Mouse (Mus musculus) liver, embryonic 15.5 days (tissue): Measurements from ENCODE around the gene Cep63. TPM values are rescaled to one million over a fixed set of nuclear protein-coding genes. Genes with fewer than 3 reads are reported as not detected.
A peak's percentile ranks its signal among the peaks of the same experiment; 100 is the strongest.

Source experiments
- ATAC-seq: fragments of 200-750 bp; cut with Nextera tagmentation; 2 replicates; pipeline ENCODE4 v1.8.0; 2017; ENCODE audit warnings: moderate number of reproducible peaks, mild to moderate bottlenecking, moderate library complexity; ENCODE audit not compliant: insufficient read depth
- H3K27ac ChIP-seq: fragments of 300-500 bp; sonication (generic); replicated peaks from 2 replicates; pipeline ENCODE4 v1.5.1; 2015; ENCODE audit warnings: mild to moderate bottlenecking, inconsistent platforms
- H3K27me3 ChIP-seq: fragments of 300-500 bp; sonication (generic); 2 replicates; pipeline ENCODE4 v1.6.1; 2015; ENCODE audit warnings: mild to moderate bottlenecking, inconsistent platforms
- H3K36me3 ChIP-seq: fragments of 300-500 bp; sonication (generic); replicated peaks from 2 replicates; pipeline ENCODE4 v1.6.1; 2015; ENCODE audit warnings: moderate library complexity, mild to moderate bottlenecking, inconsistent platforms
- H3K4me1 ChIP-seq: fragments of 300-500 bp; sonication (generic); replicated peaks from 2 replicates; pipeline ENCODE4 v1.6.1; 2015; ENCODE audit warnings: inconsistent platforms
- H3K4me2 ChIP-seq: fragments of 300-500 bp; sonication (generic); 2 replicates; pipeline ENCODE4 v1.6.1; 2015; ENCODE audit warnings: moderate library complexity, mild to moderate bottlenecking, inconsistent platforms
- H3K4me3 ChIP-seq: fragments of 300-500 bp; sonication (generic); replicated peaks from 2 replicates; pipeline ENCODE4 v1.5.1; 2015; ENCODE audit warnings: mild to moderate bottlenecking, inconsistent platforms
- H3K9ac ChIP-seq: fragments of 300-500 bp; sonication (generic); 2 replicates; pipeline ENCODE4 v1.6.1; 2015; ENCODE audit warnings: moderate library complexity, mild to moderate bottlenecking, inconsistent platforms
- H3K9me3 ChIP-seq: fragments of 300-500 bp; sonication (generic); replicated peaks from 2 replicates; pipeline ENCODE4 v1.6.1; 2016; ENCODE audit warnings: inconsistent platforms
- WGBS: fragments of 180-500 bp; shearing (Covaris S2); methylation state at CpG from one replicate; pipeline ENCODE4 v1.1.7; 2015; ENCODE audit warnings: mixed read lengths; ENCODE audit not compliant: insufficient replicate concordance; 5-methylcytosine and 5-hydroxymethylcytosine counted together
- polyA plus RNA-seq: library from polyadenylated mRNA; unstranded; fragments of >200 nt; fragmentation: Nextera tagmentation; extraction: Ambion mirVana; gene quantifications from 2 replicates; pipeline ENCODE4 v1.2.1, GENCODE M21; 2015

Gene Cep63
- polyA plus RNA-seq, 1 experiment from 2014 or later, result 17.4 TPM

GRCm38 (mm10) chr9:102558463-102558862 lies 67.9 kb downstream of the Cep63 start:
- H3K27me3 ChIP-seq, result no peaks in the 10 kb centered on the region
- H3K27ac ChIP-seq, result no peak overlapping the region
- H3K4me3 ChIP-seq, result no peak overlapping the region
- no peaks in the 10 kb centered on the region for H3K4me1 ChIP-seq
- no peaks in the 10 kb centered on the region for H3K36me3 ChIP-seq
- ATAC-seq, result no peak
- 0 out of 2 replicates have a peak, but pooled peaks cover 6% of the 10 kb centered on the region for H3K9me3 ChIP-seq
- no peak overlapping the region for H3K9ac ChIP-seq
- 68% methylated on average over 3 of the region's 3 CpGs for WGBS
- no peak overlapping the region for H3K4me2 ChIP-seq

DNA sequence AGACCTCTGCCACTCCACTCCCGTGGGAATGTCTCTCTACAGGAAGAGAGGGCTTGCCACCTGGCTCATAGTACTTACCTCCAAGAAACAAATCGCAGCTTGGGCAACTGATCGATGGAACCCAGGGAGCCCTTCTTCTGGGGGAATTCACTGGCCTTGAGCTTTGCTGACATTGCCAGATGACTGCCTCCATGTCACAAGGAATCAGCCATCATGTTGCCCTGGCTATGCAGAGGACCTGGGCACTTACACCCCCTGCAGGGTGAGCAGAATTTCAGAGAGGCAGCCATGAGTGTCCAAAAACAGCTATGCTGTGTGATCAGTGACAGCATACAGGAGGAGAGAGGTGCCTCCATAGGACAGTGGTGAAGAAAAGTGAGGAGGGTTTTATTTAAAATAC lies 72.6 kb downstream of the Cep63 start:
- H3K9ac ChIP-seq, result no peak overlapping the region
- WGBS, result 64% methylated on average over 3 of the region's 3 CpGs
- H3K27me3 ChIP-seq, result 0 out of 2 replicates have a peak, but pooled peaks cover 3% of the 10 kb centered on the region
- H3K4me1 ChIP-seq, result no peaks in the 10 kb centered on the region
- H3K4me3 ChIP-seq, result no peak overlapping the region
- ATAC-seq, result no peak
- H3K9me3 ChIP-seq, result 0 out of 2 replicates have a peak, but pooled peaks cover 6% of the 10 kb centered on the region
- no peak overlapping the region for H3K4me2 ChIP-seq
- no peak overlapping the region for H3K27ac ChIP-seq
- no peaks in the 10 kb centered on the region for H3K36me3 ChIP-seq

DNA sequence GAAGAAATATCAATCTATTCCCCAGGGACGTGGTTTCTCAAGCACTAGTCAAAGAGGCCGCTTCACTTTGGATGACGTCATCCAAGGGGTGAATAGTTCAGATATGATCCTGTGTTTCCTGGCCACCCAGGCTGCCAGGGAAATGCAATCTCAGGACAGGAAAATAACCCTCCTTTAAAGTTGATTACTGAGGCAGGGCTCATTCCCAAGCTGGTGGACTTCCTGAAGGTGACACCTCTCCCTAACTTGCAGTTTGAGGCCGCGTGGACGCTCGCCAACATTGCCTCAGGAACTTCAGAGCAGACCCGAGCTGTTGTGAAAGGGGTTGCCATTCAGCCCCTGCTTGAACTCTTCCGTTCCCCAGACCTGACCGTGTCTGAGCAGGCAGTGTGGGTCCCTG lies 74.6 kb downstream of the Cep63 start:
- no peak overlapping the region for H3K4me2 ChIP-seq
- peaks cover 16% of the 10 kb centered on the region; the same call in 1 of the 2 replicates for H3K27me3 ChIP-seq
- 33% methylated on average over 10 of the region's 10 CpGs for WGBS
- no peak overlapping the region for H3K4me3 ChIP-seq
- no peak overlapping the region for H3K27ac ChIP-seq
- no peaks in the 10 kb centered on the region for H3K36me3 ChIP-seq
- no peak for ATAC-seq
- no peaks in the 10 kb centered on the region for H3K4me1 ChIP-seq
- H3K9me3 ChIP-seq, result no peaks in the 10 kb centered on the region
- H3K9ac ChIP-seq, result no peak overlapping the region

GRCm38 (mm10) chr9:102549211-102549610 lies 77.1 kb downstream of the Cep63 start:
- Histone ChIP-seq H3K9me3 (no peaks in the 10 kb centered on the region), H3K4me3 (no peak overlapping the region), H3K27me3 (peaks cover 41% of the 10 kb centered on the region), H3K9ac (no peak overlapping the region), H3K27ac (no peak overlapping the region), H3K36me3 (no peaks in the 10 kb centered on the region), H3K4me1 (no peaks in the 10 kb centered on the region), H3K4me2 (no peak overlapping the region)
- 38% methylated on average over 8 of the region's 8 CpGs for WGBS
- ATAC-seq, result no peak

DNA sequence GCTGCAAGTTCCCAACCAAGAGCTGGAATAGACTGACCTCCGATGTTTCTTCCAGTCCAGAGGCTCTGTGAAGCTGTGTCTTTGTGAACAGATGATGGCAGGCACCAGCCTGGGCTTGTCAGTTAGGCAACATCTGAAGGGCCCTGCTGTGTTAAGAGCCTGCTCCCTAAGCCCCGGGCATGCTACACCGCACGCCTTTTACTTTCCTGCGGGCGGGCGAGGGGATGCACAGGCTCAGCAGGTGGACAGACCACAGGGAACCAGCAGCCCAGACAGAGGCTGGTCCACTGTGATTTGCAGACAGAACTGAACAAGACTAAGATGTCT lies 79.3 kb downstream of the Cep63 start:
- H3K27ac ChIP-seq, result no peak overlapping the region
- no peak overlapping the region for H3K4me3 ChIP-seq
- no peak overlapping the region for H3K4me2 ChIP-seq
- no peaks in the 10 kb centered on the region for H3K9me3 ChIP-seq
- peaks cover 61% of the 10 kb centered on the region for H3K27me3 ChIP-seq
- 71% methylated on average over 7 of the region's 7 CpGs for WGBS
- H3K36me3 ChIP-seq, result no peaks in the 10 kb centered on the region
- ATAC-seq, result no peak
- H3K4me1 ChIP-seq, result no peaks in the 10 kb centered on the region
- H3K9ac ChIP-seq, result no peak overlapping the region

GRCm38 (mm10) chr9:102546256-102547027 lies 79.9 kb downstream of the Cep63 start:
- Histone ChIP-seq H3K4me2 (no peak overlapping the region), H3K9ac (no peak overlapping the region), H3K36me3 (no peaks in the 10 kb centered on the region), H3K27ac (no peak overlapping the region), H3K4me3 (no peak overlapping the region), H3K9me3 (no peaks in the 10 kb centered on the region), H3K27me3 (peaks cover 64% of the 10 kb centered on the region), H3K4me1 (no peaks in the 10 kb centered on the region)
- ATAC-seq, result no peak
- 50% methylated on average over 20 of the region's 20 CpGs for WGBS

GRCm38 (mm10) chr9:102545406-102546255 lies 80.7 kb downstream of the Cep63 start:
- H3K27me3 ChIP-seq, result peaks cover 64% of the 10 kb centered on the region
- WGBS, result 16% methylated on average over 22 of the region's 22 CpGs
- no peak overlapping the region for H3K27ac ChIP-seq
- ATAC-seq, result no peak
- no peak overlapping the region for H3K9ac ChIP-seq
- no peaks in the 10 kb centered on the region for H3K9me3 ChIP-seq
- H3K4me3 ChIP-seq, result no peak overlapping the region
- no peaks in the 10 kb centered on the region for H3K4me1 ChIP-seq
- no peaks in the 10 kb centered on the region for H3K36me3 ChIP-seq
- no peak overlapping the region for H3K4me2 ChIP-seq

DNA sequence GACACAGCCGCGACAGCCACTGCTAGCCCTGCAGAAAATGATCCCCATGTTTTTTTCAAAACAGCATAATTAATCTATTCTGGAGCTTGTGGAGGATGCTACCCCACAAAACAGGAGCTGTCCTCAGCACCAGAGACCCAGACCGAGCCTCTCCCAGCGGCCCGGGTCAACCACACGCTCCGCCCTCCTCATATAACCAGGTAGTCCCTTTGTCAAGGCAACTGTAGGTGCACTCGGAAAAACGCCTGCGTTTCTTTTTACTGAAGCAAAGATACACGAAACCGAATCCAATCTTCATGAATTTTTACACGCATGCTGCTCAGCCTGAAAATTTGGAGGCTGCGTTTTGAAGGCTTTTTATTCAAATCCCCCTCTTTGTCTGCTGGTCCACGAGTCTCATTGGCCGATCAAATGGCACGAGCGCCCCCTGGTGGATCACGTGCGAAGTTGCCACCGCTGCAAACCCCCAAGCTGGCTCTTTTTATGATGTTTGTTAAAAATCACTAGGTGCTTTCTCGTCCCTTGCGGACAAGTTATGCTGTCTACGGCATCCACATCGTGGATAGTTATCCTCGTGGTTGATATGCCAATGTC lies 81.5 kb downstream of the Cep63 start:
- WGBS, result 2% methylated on average over 26 of the region's 26 CpGs
- no peaks in the 10 kb centered on the region for H3K36me3 ChIP-seq
- no peaks in the 10 kb centered on the region for H3K9me3 ChIP-seq
- no peak overlapping the region for H3K4me3 ChIP-seq
- no peak for ATAC-seq
- no peak overlapping the region for H3K27ac ChIP-seq
- peak overlapping the region; percentile 37 for H3K4me2 ChIP-seq
- peaks cover 64% of the 10 kb centered on the region for H3K27me3 ChIP-seq
- no peaks in the 10 kb centered on the region for H3K4me1 ChIP-seq
- H3K9ac ChIP-seq, result no peak overlapping the region

GRCm38 (mm10) chr9:102544116-102544772 lies 82.1 kb downstream of the Cep63 start:
- H3K9ac ChIP-seq, result no peak overlapping the region

DNA sequence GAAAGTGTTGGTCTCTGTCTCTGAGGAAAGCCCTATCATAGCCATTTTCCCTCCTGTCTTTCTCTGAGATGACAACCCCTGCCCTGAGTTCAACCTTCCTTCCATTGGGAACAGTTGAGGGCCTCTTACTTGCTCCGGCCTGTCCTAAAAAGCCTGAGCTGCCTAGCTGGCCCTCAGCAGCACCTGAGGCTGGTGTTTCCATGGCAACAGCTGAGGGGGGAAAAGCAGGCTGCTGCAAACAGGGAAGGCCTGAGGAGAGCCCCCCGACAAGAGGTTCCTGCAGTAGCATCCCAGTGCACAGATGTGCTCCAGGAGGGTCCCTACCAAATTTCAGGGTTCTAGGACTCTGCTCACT lies 82.6 kb downstream of the Cep63 start:
- Histone ChIP-seq H3K27ac (no peak overlapping the region), H3K9me3 (no peaks in the 10 kb centered on the region), H3K9ac (no peak overlapping the region), H3K36me3 (no peaks in the 10 kb centered on the region), H3K4me3 (no peak overlapping the region), H3K4me1 (no peaks in the 10 kb centered on the region), H3K27me3 (peaks cover 61% of the 10 kb centered on the region), H3K4me2 (no peak overlapping the region)
- WGBS, result 58% methylated on average over 2 of the region's 2 CpGs
- no peak for ATAC-seq

More at GRCm38 (mm10) chr9:102544116-102544772, 82.1 kb downstream of the Cep63 start:
- Histone ChIP-seq H3K27me3 (peaks cover 63% of the 10 kb centered on the region), H3K4me1 (no peaks in the 10 kb centered on the region), H3K4me3 (no peak overlapping the region), H3K27ac (no peak overlapping the region), H3K36me3 (no peaks in the 10 kb centered on the region), H3K4me2 (no peak overlapping the region), H3K9me3 (no peaks in the 10 kb centered on the region)
- WGBS, result 21% methylated on average over 11 of the region's 11 CpGs
- ATAC-seq, result no peak

DNA sequence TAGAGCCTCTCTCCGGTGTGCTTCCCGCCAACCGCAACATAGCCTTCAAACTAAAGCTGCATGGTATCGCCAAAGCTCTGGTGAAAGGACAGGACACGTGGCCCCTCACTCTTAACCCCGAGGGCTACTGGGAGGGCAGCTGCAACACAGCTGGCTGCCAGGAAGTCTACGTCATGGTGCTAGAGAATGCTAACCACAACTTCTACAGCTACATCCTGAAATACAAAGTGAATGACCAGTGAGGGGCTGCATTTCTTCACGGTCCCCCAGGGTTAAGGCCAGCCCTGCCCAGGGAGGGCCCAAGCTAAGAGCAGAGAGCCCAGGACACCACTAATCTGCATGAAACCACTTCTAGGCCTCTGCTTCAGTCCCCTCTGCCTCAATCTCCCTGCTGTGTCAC lies 83.8 kb downstream of the Cep63 start:
- Histone ChIP-seq H3K36me3 (no peaks in the 10 kb centered on the region), H3K9me3 (no peaks in the 10 kb centered on the region), H3K4me2 (no peak overlapping the region), H3K27me3 (peaks cover 56% of the 10 kb centered on the region), H3K4me1 (no peaks in the 10 kb centered on the region), H3K4me3 (no peak overlapping the region), H3K27ac (no peak overlapping the region), H3K9ac (no peak overlapping the region)
- 25% methylated on average over 8 of the region's 8 CpGs for WGBS
- no peak for ATAC-seq
